8 mouse cellular contexts compared by ENCODE assay signal in the genomic region with DNA sequence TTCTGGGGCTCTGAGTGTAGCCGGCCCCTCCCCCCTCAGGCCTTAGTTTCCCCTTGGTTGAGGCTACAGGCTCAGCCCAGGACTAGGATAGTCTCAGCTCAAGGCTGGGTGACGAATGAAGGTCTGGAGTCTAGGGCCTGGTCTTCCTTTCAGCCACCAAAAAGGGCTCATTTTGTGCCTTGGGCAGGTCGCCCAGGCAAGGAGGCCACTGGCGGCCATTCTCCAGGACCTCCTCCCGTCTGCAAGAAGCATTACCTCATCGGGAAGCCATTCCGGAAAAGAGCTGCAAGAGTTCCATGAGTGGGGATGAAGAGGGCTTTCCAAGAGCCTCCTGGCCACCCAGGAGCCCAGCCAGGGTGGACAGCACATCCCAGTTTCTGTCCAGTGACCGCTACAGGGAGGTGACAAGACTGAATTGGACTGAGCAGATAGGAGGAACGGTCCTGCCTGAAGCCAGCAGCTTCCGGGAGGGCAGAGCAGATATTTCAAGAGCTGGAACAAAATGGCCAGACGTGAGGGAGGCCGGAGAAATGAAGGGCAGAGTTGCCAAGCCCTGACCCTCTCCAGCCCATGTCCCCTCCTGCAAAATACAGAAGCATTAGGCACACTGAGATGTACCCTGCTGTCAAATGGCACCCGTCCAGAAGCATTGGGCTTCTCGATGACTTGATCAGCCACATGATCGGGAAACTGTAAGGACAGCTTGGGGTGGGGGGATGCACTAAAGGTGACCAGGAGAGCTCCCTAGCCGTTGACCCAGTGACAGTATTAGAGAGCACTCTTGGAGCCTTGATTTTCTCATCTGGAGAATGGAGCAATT. TPM values are rescaled to one million over a fixed set of nuclear protein-coding genes. Genes with fewer than 3 reads are reported as not detected.
DNase-seq lines count a peak whose midpoint lies in the region; ATAC-seq and TF ChIP-seq lines count a peak whose summit lies in the region.

No protein-coding gene starts in this region.

- no peak overlapping the region for H3K4me2 ChIP-seq in kidney, embryonic 14.5 days (replicated peaks; ENCODE audit: low read depth, low read length)

- no peak for ATAC-seq in kidney, embryonic 14.5 days (ENCODE audit: low FRiP score, low TSS enrichment)

- H3K27ac ChIP-seq in layer of hippocampus, adult 2 months, result peak overlapping the region; percentile 88
- H3K27ac ChIP-seq in cerebellum, adult 2 months (ENCODE audit: insufficient read depth, low read length), result peak overlapping the region; percentile 60
- peak overlapping the region; percentile 86; the same call in 1 of the 2 replicates for H3K27ac ChIP-seq in kidney, embryonic 14.5 days (ENCODE audit: low read depth, low read length)

- no peaks in the 10 kb centered on the region for H3K36me3 ChIP-seq in kidney, embryonic 14.5 days (ENCODE audit: control insufficient read depth, insufficient read depth, low read length)

- H3K4me3 ChIP-seq in layer of hippocampus, adult 2 months, result no peak overlapping the region
- H3K4me3 ChIP-seq in cerebellum, adult 2 months (replicated peaks; ENCODE audit: insufficient read depth, low read depth, low read length), result no peak overlapping the region
- H3K4me3 ChIP-seq in kidney, embryonic 14.5 days (ENCODE audit: low read length), result no peak overlapping the region

- H3K9me3 ChIP-seq in kidney, embryonic 14.5 days (ENCODE audit: control insufficient read depth, low read length), result no peaks in the 10 kb centered on the region

- TF ChIP-seq CTCF in layer of hippocampus, adult 2 months (conservative IDR thresholded peaks at IDR 0.05), result no peak
- no peak for TF ChIP-seq CTCF in cerebellum, adult 2 months (IDR thresholded peaks at IDR 0.05; ENCODE audit: borderline replicate concordance, insufficient read depth, low read depth, low read length)

- no peaks in the 10 kb centered on the region for H3K27me3 ChIP-seq in cerebellum, adult 2 months (ENCODE audit: control insufficient read depth, insufficient read depth, low read length)
- no peaks in the 10 kb centered on the region for H3K27me3 ChIP-seq in kidney, embryonic 14.5 days (ENCODE audit: control insufficient read depth, insufficient read depth, low read length)

- no peak for TF ChIP-seq POLR2A in cerebellum, adult 2 months (IDR thresholded peaks at IDR 0.05; ENCODE audit: borderline replicate concordance, insufficient read depth, low read length)

- peak in 1 of 2 experiments; percentile 50 for DNase-seq in layer of hippocampus, adult 2 months (ENCODE audit: low spot score in 2 of 2)
- no peak for DNase-seq in layer of hippocampus, adult 9-10 months (ENCODE audit: low spot score)
- DNase-seq in cerebellum, adult 2 months, result peak; percentile 60
- peak; percentile 88 for DNase-seq in gastrocnemius, postnatal 25 days
- DNase-seq in lung, postnatal 4 days, result peak; percentile 80 to 90
- DNase-seq in natural killer cell, adult 2 months (ENCODE audit: low spot score in 2 of 2), result no peak
- no peak for DNase-seq in right cerebral cortex, postnatal 36 days (ENCODE audit: low spot score in 2 of 2)

- WGBS in cerebellum, adult 2 months, result 25% methylated on average over 16 of the region's 16 CpGs
- WGBS in kidney, embryonic 14.5 days, result 79% methylated on average over 16 of the region's 16 CpGs

- H3K4me1 ChIP-seq in cerebellum, adult 2 months (ENCODE audit: control insufficient read depth, insufficient read depth, low read length), result peaks cover 22% of the 10 kb centered on the region
- peaks cover 11% of the 10 kb centered on the region for H3K4me1 ChIP-seq in kidney, embryonic 14.5 days (ENCODE audit: control insufficient read depth, insufficient read depth, low read length)

- peak overlapping the region; percentile 28; the same call in 1 of the 2 replicates for H3K9ac ChIP-seq in kidney, embryonic 14.5 days (ENCODE audit: low read depth, low read length)

RNA-seq across cellular contexts. Expression of gene Wnt7b, which starts 29.6 kb away (rescaled TPM):
- total RNA-seq in layer of hippocampus, adult 2 months (2021), result 10 to 100 TPM; 46.4 to 47.6 TPM
- 11.1 and 14.7 TPM in 2 replicates for polyA plus RNA-seq in cerebellum, adult 2 months (2012; rRNA removed)
- total RNA-seq in gastrocnemius, postnatal 25 days (2021), result not detected
- 10.8 and 15.1 TPM in 2 replicates for polyA plus RNA-seq in kidney, embryonic 14.5 days (2014; fragmentation: Nextera tagmentation; extraction: Ambion mirVana)

Comparison
In these comparisons a context has a peak if more than half of its experiments do, and no peak if none do; other contexts are left out.
1. DNase-seq: peak in cerebellum, adult 2 months (2 of 2), gastrocnemius, postnatal 25 days (single experiment) and lung, postnatal 4 days (2 of 2); none in layer of hippocampus, adult 9-10 months (single experiment), natural killer cell, adult 2 months (0 of 2) and right cerebral cortex, postnatal 36 days (0 of 2).
2. RNA of gene Wnt7b, which starts 29.6 kb away (total RNA-seq): 46.4 to 47.6 TPM in layer of hippocampus, adult 2 months; not detected in gastrocnemius, postnatal 25 days; every median in the first group is over 10 times any median in the second.
3. Peak in every context shown above with its lines, with median percentiles within 50 percentile points of each other: H3K27ac ChIP-seq.